35 mouse cellular contexts compared by ENCODE assay signal in the genomic region with DNA sequence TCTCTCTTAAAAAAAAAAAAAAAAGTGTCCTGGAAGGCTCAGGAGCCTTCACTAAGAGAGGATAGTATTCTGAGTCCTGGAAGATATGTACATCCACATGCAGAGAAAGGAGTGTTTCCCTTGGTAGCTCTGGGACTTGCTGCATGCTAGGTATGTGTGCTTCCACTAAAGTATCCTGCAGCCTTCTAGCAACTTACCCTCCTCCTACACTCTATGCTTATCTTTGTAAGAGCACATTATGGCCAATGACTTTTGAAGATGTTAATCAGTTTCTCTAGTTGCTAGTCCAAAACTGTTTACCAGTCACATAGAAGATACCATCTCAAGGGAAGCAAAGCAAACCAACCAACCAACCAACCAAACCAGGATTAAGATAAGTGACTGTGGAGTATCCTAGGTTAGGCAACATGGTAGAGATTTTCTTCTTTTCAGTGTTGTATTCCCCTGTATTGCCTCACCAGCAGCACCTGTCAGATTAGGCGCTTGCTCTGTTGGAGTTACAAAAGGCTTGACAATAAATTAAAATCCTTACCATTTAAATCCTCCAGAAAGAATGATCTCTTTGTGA. TPM values are rescaled to one million over a fixed set of nuclear protein-coding genes. Genes with fewer than 3 reads are reported as not detected.
DNase-seq lines count a peak whose midpoint lies in the region; ATAC-seq and TF ChIP-seq lines count a peak whose summit lies in the region.
"Had no signal": no experiment of that assay in that cellular context is flagged by ENCODE, and none has a peak within 500 bp of the region (broad histone marks: within the 10 kb centered on the region; RNA-seq: fewer than 3 reads in every experiment).

No protein-coding gene starts in this region.

- no peak overlapping the region for H3K4me2 ChIP-seq in liver, embryonic 14.5 days (ENCODE audit: low read depth)
- H3K4me2 ChIP-seq in forebrain, postnatal 0 days (ENCODE audit: low read depth) = no peak overlapping the region
- H3K4me2 ChIP-seq: embryonic facial prominence, embryonic 13.5 days; forebrain, embryonic 13.5 days; heart, embryonic 13.5 days; hindbrain, embryonic 12.5 days; hindbrain, embryonic 15.5 days had no signal

- no peak for TF ChIP-seq POLR2A in MEL (IDR thresholded peaks at IDR 0.05; ENCODE audit: control insufficient read depth in 1 of 2, insufficient read depth in 1 of 2, low read depth in 1 of 2, low read length in 2 of 2, poor library complexity in 1 of 2)

- no peaks in the 10 kb centered on the region for H3K9me3 ChIP-seq in G1E (replicated peaks)
- no peaks in the 10 kb centered on the region for H3K9me3 ChIP-seq in MEL (replicated peaks; ENCODE audit: insufficient read depth, low read length)
- no peaks in the 10 kb centered on the region for H3K9me3 ChIP-seq in liver, embryonic 14.5 days (ENCODE audit: control insufficient read depth, low read length)
- no peaks in the 10 kb centered on the region for H3K9me3 ChIP-seq in forebrain, postnatal 0 days (ENCODE audit: low read length)
- H3K9me3 ChIP-seq: embryonic facial prominence, embryonic 10.5 days; embryonic facial prominence, embryonic 13.5 days; forebrain, embryonic 10.5 days; forebrain, embryonic 13.5 days; heart, embryonic 10.5 days; heart, embryonic 13.5 days; hindbrain, embryonic 12.5 days; hindbrain, embryonic 15.5 days had no signal

- peaks cover 26% of the 10 kb centered on the region for H3K36me3 ChIP-seq in G1E (replicated peaks)
- H3K36me3 ChIP-seq in MEL (ENCODE audit: control insufficient read depth in 1 of 2, insufficient read depth in 2 of 2, low read length in 2 of 2) = peaks cover 10 to 21% of the 10 kb centered on the region in 2 experiments
- H3K36me3 ChIP-seq in liver, embryonic 14.5 days (replicated peaks; ENCODE audit: control insufficient read depth, insufficient read depth, low read depth) = peaks cover 2% of the 10 kb centered on the region
- no peaks in the 10 kb centered on the region for H3K36me3 ChIP-seq in forebrain, postnatal 0 days (ENCODE audit: insufficient read depth)
- H3K36me3 ChIP-seq: embryonic facial prominence, embryonic 10.5 days; hindbrain, embryonic 12.5 days had no signal

- H3K27me3 ChIP-seq in G1E (ENCODE audit: insufficient read depth, low read length) (no peaks in the 10 kb centered on the region), MEL (ENCODE audit: control insufficient read depth in 1 of 2, insufficient read depth in 2 of 2, low read length in 2 of 2) (no peaks in the 10 kb centered on the region)
- no peaks in the 10 kb centered on the region for H3K27me3 ChIP-seq in liver, embryonic 14.5 days (ENCODE audit: control insufficient read depth, insufficient read depth, low read length)
- no peaks in the 10 kb centered on the region for H3K27me3 ChIP-seq in forebrain, postnatal 0 days (ENCODE audit: insufficient read depth, low read length)
- H3K27me3 ChIP-seq: embryonic facial prominence, embryonic 13.5 days; forebrain, embryonic 13.5 days; heart, embryonic 13.5 days; hindbrain, embryonic 12.5 days; hindbrain, embryonic 15.5 days; Patski had no signal

- TF ChIP-seq CTCF in G1E (IDR thresholded peaks at IDR 0.05; ENCODE audit: low read depth, low read length) = no peak
- no peak for TF ChIP-seq CTCF in MEL (IDR thresholded peaks at IDR 0.05 in 2 of 3, conservative IDR thresholded peaks at IDR 0.05 in 1 of 3; ENCODE audit: control insufficient read depth in 1 of 3, insufficient read depth in 1 of 3, low read depth in 2 of 3, low read length in 3 of 3, poor library complexity in 1 of 3, severe bottlenecking in 1 of 3)
- TF ChIP-seq CTCF in liver, embryonic 14.5 days (IDR thresholded peaks at IDR 0.05; ENCODE audit: low read depth) = no peak
- no peak for TF ChIP-seq CTCF in forebrain, postnatal 0 days (IDR thresholded peaks at IDR 0.05; ENCODE audit: low read depth)

- WGBS in liver, embryonic 14.5 days (ENCODE audit: insufficient replicate concordance) = 88% methylated on average over 1 of the region's 1 CpGs
- 89% methylated on average over 1 of the region's 1 CpGs for WGBS in forebrain, postnatal 0 days

- DNase-seq in G1E (ENCODE audit: low spot score) = no peak
- DNase-seq in MEL (ENCODE audit: low read depth, low spot score) = peak; percentile 14
- no peak for DNase-seq in liver, embryonic 14.5 days (ENCODE audit: low read depth in 3 of 3, low spot score in 3 of 3)
- DNase-seq in forebrain, postnatal 0 days = no peak
- DNase-seq in gastrocnemius, postnatal 10 days = no peak
- DNase-seq in kidney, adult 18-20 months = no peak
- DNase-seq: adrenal gland, postnatal 10 days; adrenal gland, postnatal 36 days; cerebellum, adult 18-20 months; cerebellum, adult 9-11 months; cerebellum, postnatal 25 days; gastrocnemius, adult 2 months; gastrocnemius, postnatal 25 days; heart, adult 2 months; heart, postnatal 14 days; heart, postnatal 4 days had no signal

- ATAC-seq in G1E (ENCODE audit: extremely low read depth, insufficient number of reproducible peaks, low FRiP score, poor library complexity, severe bottlenecking) = peak; percentile 83
- peak; percentile 56; the same call in 1 of the 2 replicates for ATAC-seq in liver, embryonic 14.5 days (ENCODE audit: insufficient read depth)
- ATAC-seq in megakaryocyte progenitor cell, adult 5-6 weeks (replicated peaks; ENCODE audit: poor library complexity) = peak; percentile 50
- ATAC-seq in forebrain, postnatal 0 days = no peak
- ATAC-seq: CD4-positive, CD25-positive, alpha-beta regulatory T cell, adult 4 months; forebrain, embryonic 13.5 days; forebrain, embryonic 16.5 days; Patski had no signal

- peaks cover 24% of the 10 kb centered on the region for H3K79me2 ChIP-seq in MEL (ENCODE audit: control insufficient read depth, insufficient read depth, low read length, poor library complexity)

- H3K4me1 ChIP-seq in G1E (ENCODE audit: insufficient read depth, low read depth, low read length) (peaks cover 50% of the 10 kb centered on the region), MEL (ENCODE audit: control insufficient read depth in 1 of 2, insufficient read depth in 2 of 2, low read length in 2 of 2) (peaks cover 9 to 10% of the 10 kb centered on the region in 2 experiments)
- H3K4me1 ChIP-seq in liver, embryonic 14.5 days (replicated peaks; ENCODE audit: control insufficient read depth in 2 of 2, insufficient read depth in 2 of 2, low read length in 1 of 2) = peaks cover 13 to 17% of the 10 kb centered on the region in 2 experiments
- H3K4me1 ChIP-seq in forebrain, postnatal 0 days (ENCODE audit: insufficient read depth) = peaks cover under 1% of the 10 kb centered on the region; the same call in 1 of the 2 replicates
- H3K4me1 ChIP-seq: embryonic facial prominence, embryonic 13.5 days had no signal

- H3K4me3 ChIP-seq in G1E (ENCODE audit: low read depth, low read length) (no peak overlapping the region; the same call in 1 of the 2 replicates), MEL (ENCODE audit: control insufficient read depth in 1 of 2, insufficient read depth in 1 of 2, low read depth in 2 of 2, low read length in 2 of 2) (no peak overlapping the region)
- no peak overlapping the region for H3K4me3 ChIP-seq in liver, embryonic 14.5 days (ENCODE audit: insufficient read depth in 1 of 2, low read depth in 2 of 2, low read length in 2 of 2)
- H3K4me3 ChIP-seq in forebrain, postnatal 0 days (ENCODE audit: low read depth, low read length) = no peak overlapping the region
- H3K4me3 ChIP-seq: embryonic facial prominence, embryonic 10.5 days; embryonic facial prominence, embryonic 13.5 days; forebrain, embryonic 10.5 days; forebrain, embryonic 13.5 days; gastrocnemius, adult 2 months; heart, adult 2 months; heart, embryonic 10.5 days; heart, embryonic 13.5 days; hindbrain, embryonic 12.5 days; hindbrain, embryonic 15.5 days had no signal

- TF ChIP-seq RAD21 in MEL (IDR thresholded peaks at IDR 0.05; ENCODE audit: low read depth, low read length) = no peak

- peak in 1 of 2 experiments; percentile 16; a peak in 1 of 4 replicates for TF ChIP-seq EP300 in MEL (IDR thresholded peaks at IDR 0.05; ENCODE audit: low read depth in 1 of 2, low read length in 2 of 2)
- TF ChIP-seq EP300 in liver, embryonic 14.5 days (IDR thresholded peaks at IDR 0.05; ENCODE audit: low read depth) = peak; percentile 53

- H3K9ac ChIP-seq in MEL (ENCODE audit: control insufficient read depth, low read depth, low read length, poor library complexity, severe bottlenecking) = no peak overlapping the region
- H3K9ac ChIP-seq in liver, embryonic 14.5 days (replicated peaks) = no peak overlapping the region
- no peak overlapping the region for H3K9ac ChIP-seq in forebrain, postnatal 0 days
- H3K9ac ChIP-seq: embryonic facial prominence, embryonic 13.5 days; forebrain, embryonic 13.5 days; heart, embryonic 13.5 days; hindbrain, embryonic 12.5 days; hindbrain, embryonic 15.5 days had no signal

- no peak overlapping the region for H3K27ac ChIP-seq in MEL (ENCODE audit: control insufficient read depth, low read depth, low read length)
- H3K27ac ChIP-seq in liver, embryonic 14.5 days = no peak overlapping the region; the same call in 1 of the 2 replicates
- no peak overlapping the region for H3K27ac ChIP-seq in forebrain, postnatal 0 days (ENCODE audit: low read depth, low read length)
- H3K27ac ChIP-seq: embryonic facial prominence, embryonic 10.5 days; embryonic facial prominence, embryonic 13.5 days; forebrain, embryonic 10.5 days; forebrain, embryonic 13.5 days; gastrocnemius, adult 2 months; heart, adult 2 months; heart, embryonic 10.5 days; heart, embryonic 13.5 days; hindbrain, embryonic 12.5 days; hindbrain, embryonic 15.5 days had no signal

RNA-seq across cellular contexts. Expression of gene Slc35a3, which starts 6.9 kb away (rescaled TPM):
- 52.6 and 54.6 TPM in 2 replicates for total RNA-seq in G1E (2014; fragmentation: Nextera tagmentation)
- total RNA-seq in G1E (2017) = 56.8 and 60.9 TPM in 2 replicates
- polyA plus RNA-seq in G1E (2012) = 11.3 and 13.4 TPM in 2 replicates
- total RNA-seq in MEL (2012; rRNA removed) = 16.7 and 20.3 TPM in 2 replicates
- polyA plus RNA-seq in MEL (2012; ENCODE audit: insufficient read depth in 1 of 2, insufficient read length in 2 of 2, low read depth in 1 of 2, low replicate concordance in 2 of 2, missing spikeins in 1 of 2) = 10 to 100 TPM in 1 of 2 experiments, not detected in 1; 19.2 TPM
- polyA plus RNA-seq in liver, embryonic 14.5 days (2012; rRNA removed) = 6.1 and 7.6 TPM in 2 replicates
- 6.0 and 6.5 TPM in 2 replicates for polyA plus RNA-seq in liver, embryonic 14.5 days (2014; fragmentation: Nextera tagmentation; extraction: Ambion mirVana)
- 42.5 and 45.9 TPM in 2 replicates for total RNA-seq in megakaryocyte progenitor cell, adult 5-6 weeks (2015)
- total RNA-seq in megakaryocyte progenitor cell, adult 5-6 weeks (2017) = 51.3 and 60.6 TPM in 2 replicates
- 14.1 and 21.9 TPM in 2 replicates for total RNA-seq in forebrain, postnatal 0 days (2014; rRNA removed)
- polyA plus RNA-seq in forebrain, postnatal 0 days (2015; fragmentation: Nextera tagmentation; extraction: Ambion mirVana) = 3.7 and 4.8 TPM in 2 replicates
- 10 to 100 TPM; 10.6 to 11.8 TPM for total RNA-seq in gastrocnemius, postnatal 10 days (2021)

RNA-seq across cellular contexts. Expression of gene Gm43191, which starts 24.7 kb away (rescaled TPM):
- total RNA-seq in G1E (2014; fragmentation: Nextera tagmentation) (not detected in 2 replicates), G1E (2017) (not detected in 2 replicates), MEL (2012; rRNA removed) (0.39 and 1.0 TPM in 2 replicates)
- polyA plus RNA-seq in G1E (2012) (not detected in 2 replicates), MEL (2012; ENCODE audit: insufficient read depth in 1 of 2, insufficient read length in 2 of 2, low read depth in 1 of 2, low replicate concordance in 2 of 2, missing spikeins in 1 of 2) (not detected)
- polyA plus RNA-seq in liver, embryonic 14.5 days (2012; rRNA removed) = not detected in 2 replicates
- not detected in 2 replicates for polyA plus RNA-seq in liver, embryonic 14.5 days (2014; fragmentation: Nextera tagmentation; extraction: Ambion mirVana)
- not detected in 2 replicates for total RNA-seq in megakaryocyte progenitor cell, adult 5-6 weeks (2015)
- total RNA-seq in megakaryocyte progenitor cell, adult 5-6 weeks (2017) = not detected in 2 replicates
- not detected in 2 replicates for total RNA-seq in forebrain, postnatal 0 days (2014; rRNA removed)
- polyA plus RNA-seq in forebrain, postnatal 0 days (2015; fragmentation: Nextera tagmentation; extraction: Ambion mirVana) = not detected in 2 replicates
- not detected for total RNA-seq in gastrocnemius, postnatal 10 days (2021)
- total RNA-seq: adrenal gland, adult 18-20 months; adrenal gland, postnatal 10 days; adrenal gland, postnatal 36 days; common myeloid progenitor, adult 5-6 weeks; gastrocnemius, adult 2 months; gastrocnemius, postnatal 25 days had no signal
- polyA plus RNA-seq: C2C12; CD4-positive, CD25-positive, alpha-beta regulatory T cell, adult 4 months; embryonic facial prominence, embryonic 10.5 days; embryonic facial prominence, embryonic 13.5 days; forebrain, embryonic 13.5 days; forebrain, embryonic 16.5 days; frontal cortex, adult 2 months; gonadal fat pad, adult 2 months; heart, adult 2 months; heart, embryonic 13.5 days; heart, embryonic 16.5 days; hindbrain, embryonic 12.5 days; hindbrain, embryonic 15.5 days; intestine, embryonic 14.5 days had no signal

RNA-seq across cellular contexts. Expression of gene Mfsd14a, which starts 43.2 kb away (rescaled TPM):
- total RNA-seq in G1E (2014; fragmentation: Nextera tagmentation) = 73.6 and 75.9 TPM in 2 replicates
- total RNA-seq in G1E (2017) = 86.5 and 87.0 TPM in 2 replicates
- polyA plus RNA-seq in G1E (2012) = 12.4 and 15.0 TPM in 2 replicates
- 36.8 and 39.2 TPM in 2 replicates for total RNA-seq in MEL (2012; rRNA removed)
- polyA plus RNA-seq in MEL (2012; ENCODE audit: insufficient read depth in 1 of 2, insufficient read length in 2 of 2, low read depth in 1 of 2, low replicate concordance in 2 of 2, missing spikeins in 1 of 2) = 100 to 1,000 TPM in 1 of 2 experiments, 10 to 100 TPM in 1; 45.9 to 111 TPM
- 12.3 and 15.5 TPM in 2 replicates for polyA plus RNA-seq in liver, embryonic 14.5 days (2012; rRNA removed)
- 33.0 and 35.1 TPM in 2 replicates for polyA plus RNA-seq in liver, embryonic 14.5 days (2014; fragmentation: Nextera tagmentation; extraction: Ambion mirVana)
- total RNA-seq in megakaryocyte progenitor cell, adult 5-6 weeks (2015) = 77.9 and 81.7 TPM in 2 replicates
- total RNA-seq in megakaryocyte progenitor cell, adult 5-6 weeks (2017) = 66.0 and 72.9 TPM in 2 replicates
- 57.6 and 58.6 TPM in 2 replicates for total RNA-seq in forebrain, postnatal 0 days (2014; rRNA removed)
- polyA plus RNA-seq in forebrain, postnatal 0 days (2015; fragmentation: Nextera tagmentation; extraction: Ambion mirVana) = 46.6 and 51.7 TPM in 2 replicates
- 10 to 100 TPM; 15.9 to 20.0 TPM for total RNA-seq in gastrocnemius, postnatal 10 days (2021)
